Mouse (Mus musculus): ENCODE measurements around the gene Atp2a3.

Atp2a3 gene

DNA sequence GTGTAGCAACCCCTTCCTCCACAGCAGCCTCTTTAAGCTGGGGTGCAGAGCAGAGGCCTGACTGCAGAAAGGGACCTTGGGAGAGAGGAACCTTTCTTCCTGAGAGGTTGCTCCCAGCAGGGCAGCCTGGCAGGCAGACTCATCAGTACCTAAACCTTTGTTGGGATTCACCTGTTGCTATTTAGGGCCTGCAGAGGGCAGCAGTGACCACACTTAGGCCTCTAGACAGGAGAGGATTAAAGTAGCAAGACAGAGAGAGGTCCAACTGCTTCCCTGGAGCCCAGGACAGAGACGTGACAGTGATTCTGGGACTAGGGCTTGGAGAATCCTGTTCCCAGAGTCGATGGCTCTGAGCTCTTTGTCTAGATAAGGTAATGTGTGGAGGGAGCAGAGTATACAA lies 45.4 kb downstream of the Atp2a3 start:
- peak in 1 of 2 experiments; percentile 23 for DNase-seq (ENCODE audit: low spot score in 2 of 2)

DNA sequence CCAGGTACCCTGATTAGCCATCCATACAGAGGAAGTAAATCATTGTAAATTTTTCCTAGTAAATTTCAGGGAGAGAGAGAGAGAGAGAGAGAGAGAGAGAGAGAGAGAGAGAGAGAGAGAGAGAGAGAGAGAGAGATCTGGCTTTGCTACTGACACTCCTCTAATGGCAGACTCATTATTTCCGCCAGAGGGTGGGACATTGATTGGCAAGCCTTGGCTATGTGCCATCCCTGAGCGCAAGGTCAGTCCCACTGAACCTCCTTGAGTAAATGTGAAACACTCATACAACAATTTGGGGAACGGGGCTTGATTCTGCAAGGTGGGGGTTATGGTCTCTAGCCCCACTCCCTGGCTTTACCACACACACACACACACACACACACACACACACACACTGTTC lies 46.1 kb downstream of the Atp2a3 start:
- no peak for DNase-seq (ENCODE audit: low spot score in 2 of 2)

DNA sequence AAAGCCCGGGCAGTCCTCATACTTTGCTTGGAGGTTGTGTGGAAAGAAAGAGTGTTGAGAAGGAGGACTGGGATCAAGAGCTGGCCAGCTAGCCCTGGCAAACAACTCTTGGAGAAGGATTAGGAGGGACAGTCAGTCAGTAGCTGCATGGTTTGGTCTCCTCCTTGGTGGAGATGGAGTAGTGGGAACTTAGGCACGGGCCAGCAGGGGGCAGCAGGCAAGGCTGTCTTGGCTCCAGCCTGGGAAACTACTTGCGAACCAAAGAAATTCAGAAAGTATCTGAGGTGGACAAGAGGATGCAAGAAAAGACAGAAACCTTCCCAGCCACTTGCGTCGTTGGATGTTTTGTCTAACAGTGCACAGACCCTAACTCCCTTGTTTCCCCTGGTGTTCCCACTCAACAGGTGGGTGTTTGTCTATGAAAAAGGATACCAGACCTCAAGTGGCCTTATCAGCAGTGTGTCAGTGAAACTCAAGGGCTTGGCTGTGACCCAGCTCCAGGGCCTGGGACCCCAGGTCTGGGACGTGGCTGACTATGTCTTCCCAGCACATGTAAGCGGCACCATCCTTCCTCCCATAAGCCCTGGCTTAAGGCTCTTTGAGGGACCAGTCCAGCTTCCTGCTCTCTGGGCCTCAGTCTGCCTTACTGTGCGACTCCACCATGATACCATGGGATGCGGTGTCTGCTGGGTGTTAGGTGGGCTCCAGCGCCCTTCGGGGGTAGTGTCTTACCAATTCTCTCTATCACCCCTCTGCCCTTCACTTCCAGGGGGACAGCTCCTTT lies 46.9 kb downstream of the Atp2a3 start:
- peak in 1 of 2 experiments; percentile 42 for DNase-seq (ENCODE audit: low spot score in 2 of 2)

DNA sequence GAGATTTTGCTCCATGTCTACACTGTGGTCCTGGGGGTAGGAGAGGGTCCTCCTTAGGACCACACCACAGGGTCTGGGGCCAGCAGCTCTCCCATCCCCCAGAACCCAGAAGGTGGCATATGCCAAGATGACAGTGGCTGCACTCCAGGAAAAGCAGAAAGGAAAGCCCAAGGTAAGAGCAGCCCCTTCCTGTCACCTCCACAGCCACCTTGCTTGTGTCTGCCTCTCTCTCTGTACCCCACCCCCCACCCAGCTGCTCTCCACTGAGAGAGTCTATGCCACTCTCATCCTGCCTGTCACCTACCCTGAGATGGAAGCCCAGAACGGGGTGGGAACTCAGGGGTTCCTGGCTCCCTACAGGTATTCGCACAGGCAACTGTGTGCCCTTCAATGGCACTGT lies 47.9 kb downstream of the Atp2a3 start:
- no peak for DNase-seq (ENCODE audit: low spot score in 2 of 2)

DNA sequence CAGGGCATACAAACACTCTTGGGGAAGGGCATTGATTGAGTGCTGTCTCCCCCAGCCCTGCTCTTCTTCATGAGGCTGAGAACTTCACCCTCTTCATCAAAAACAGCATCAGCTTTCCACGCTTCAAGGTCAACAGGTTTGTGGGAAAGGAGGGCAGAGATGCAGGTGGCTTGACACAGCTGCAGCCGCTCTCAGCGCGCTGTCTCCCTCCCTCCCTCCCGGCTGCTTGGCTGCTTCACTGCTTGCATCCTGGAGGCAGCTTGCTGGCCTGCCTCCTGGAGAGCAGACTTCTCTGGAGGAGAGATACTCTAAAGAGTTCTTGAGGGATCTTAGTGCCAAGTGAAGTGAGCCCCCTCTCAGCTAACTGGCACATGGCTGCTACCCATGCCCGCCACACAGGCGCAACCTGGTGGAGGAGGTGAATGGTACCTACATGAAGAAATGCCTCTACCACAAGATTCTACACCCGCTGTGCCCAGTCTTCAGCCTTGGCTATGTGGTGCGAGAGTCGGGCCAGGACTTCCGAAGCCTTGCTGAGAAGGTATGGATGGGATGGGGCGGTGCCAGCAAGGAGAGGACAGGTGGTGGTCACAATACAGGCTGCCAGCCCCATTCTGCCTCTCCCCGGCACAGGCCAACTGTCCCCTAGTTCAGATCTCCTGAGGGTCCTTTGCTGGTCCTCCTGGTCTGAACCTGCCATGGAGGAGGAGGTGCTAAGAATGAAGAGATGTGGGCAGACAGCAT lies 48.7 kb downstream of the Atp2a3 start:
- no peak for DNase-seq (ENCODE audit: low spot score in 2 of 2)

DNA sequence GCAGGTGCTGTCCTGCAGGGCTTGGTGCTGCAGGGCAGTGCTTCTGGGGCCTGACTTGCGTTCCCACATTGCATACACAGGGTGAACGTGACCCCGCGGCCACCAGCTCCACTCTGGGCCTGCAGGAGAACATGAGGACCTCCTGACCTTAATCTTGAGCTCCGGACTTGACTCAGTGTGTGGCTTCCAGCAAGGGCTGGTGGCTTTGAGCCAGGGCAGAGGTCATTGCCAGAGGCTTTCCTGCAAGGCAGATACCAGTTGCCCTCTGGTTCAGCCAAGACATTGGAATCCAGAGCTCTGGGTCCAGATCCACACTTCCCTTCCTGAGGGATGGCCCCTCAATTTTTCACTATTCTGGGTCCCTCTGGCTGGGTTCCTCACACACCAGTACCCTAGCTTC lies 53.0 kb downstream of the Atp2a3 start:
- DNase-seq (ENCODE audit: low spot score in 2 of 2): no peak

DNA sequence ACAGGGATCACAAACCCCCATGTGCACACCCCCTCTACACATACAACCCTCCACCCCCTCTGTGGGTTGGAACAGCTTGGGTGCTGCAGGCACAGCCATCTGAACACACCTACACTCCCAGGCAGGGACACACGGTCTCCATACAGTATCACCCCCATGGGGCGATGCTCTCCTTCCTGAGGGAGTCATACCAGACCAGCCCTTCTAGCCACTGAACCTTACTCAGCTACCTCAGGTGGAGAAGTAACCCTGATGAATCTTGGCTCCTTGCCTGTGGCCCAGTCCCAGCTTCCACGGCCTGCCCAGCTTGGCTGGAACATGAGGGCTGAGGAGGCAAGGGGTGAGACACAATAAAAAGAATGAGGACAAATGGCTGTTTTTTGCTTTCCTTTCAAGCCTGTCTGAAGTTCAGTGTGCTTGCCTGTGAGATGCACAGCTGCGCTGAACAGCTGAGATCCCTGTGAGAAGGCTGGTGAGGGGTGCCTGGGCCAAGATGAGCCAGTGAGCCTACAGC lies 53.9 kb downstream of the Atp2a3 start:
- peak; percentile 62 to 70 for DNase-seq (ENCODE audit: low spot score in 2 of 2)

DNA sequence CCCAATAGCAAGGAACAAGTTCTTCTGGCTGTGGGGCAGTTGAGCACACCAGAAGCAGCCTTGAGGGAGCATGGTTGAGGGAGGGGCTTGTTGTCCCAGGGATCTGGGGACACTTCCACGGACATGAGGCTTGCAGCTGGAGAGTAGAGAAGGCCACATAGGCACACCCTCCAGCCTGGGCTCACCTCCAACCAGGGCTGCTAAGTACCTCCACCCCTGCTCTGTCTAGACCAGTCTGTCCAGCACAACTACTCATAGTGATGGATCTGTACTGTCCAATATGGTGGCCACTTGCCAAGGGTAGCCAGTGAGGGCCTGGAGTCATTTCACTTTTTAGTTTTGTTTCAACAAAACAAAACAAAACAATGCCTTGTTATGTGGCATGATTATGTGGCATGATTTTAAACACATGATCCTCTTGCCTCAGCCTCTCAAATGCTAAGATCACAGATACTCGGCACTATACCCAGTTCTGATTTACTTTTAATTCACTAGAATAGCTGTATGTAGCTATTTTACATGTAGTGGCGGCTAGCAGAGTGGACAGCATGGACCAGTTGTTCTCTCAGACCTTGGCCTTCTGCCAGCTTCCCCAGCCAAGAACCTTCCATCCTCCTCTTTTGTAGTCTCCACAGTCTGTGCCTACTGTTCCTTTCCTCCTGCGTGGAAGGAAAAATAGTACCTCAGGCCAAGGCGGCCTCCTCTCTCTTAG lies 54.6 kb downstream of the Atp2a3 start:
- peak in 1 of 2 experiments; percentile 55 for DNase-seq (ENCODE audit: low spot score in 2 of 2)

DNA sequence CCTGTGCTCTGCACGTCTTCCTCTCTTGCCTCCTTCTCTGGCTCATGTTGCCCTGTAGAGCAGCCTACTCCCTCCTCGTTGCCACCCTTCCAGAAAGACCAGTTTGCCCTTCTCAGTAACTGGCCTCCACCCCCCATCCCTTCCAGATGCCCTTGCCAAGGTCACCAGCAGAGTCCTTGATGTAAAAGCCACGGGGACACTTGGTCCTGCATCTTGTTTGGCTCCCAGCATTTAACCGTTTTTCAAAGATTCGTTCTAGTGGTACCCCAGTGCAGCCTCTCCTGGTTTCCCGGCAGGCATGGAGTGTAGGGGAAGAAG lies 55.1 kb downstream of the Atp2a3 start:
- no peak for DNase-seq (ENCODE audit: low spot score in 2 of 2)

DNA sequence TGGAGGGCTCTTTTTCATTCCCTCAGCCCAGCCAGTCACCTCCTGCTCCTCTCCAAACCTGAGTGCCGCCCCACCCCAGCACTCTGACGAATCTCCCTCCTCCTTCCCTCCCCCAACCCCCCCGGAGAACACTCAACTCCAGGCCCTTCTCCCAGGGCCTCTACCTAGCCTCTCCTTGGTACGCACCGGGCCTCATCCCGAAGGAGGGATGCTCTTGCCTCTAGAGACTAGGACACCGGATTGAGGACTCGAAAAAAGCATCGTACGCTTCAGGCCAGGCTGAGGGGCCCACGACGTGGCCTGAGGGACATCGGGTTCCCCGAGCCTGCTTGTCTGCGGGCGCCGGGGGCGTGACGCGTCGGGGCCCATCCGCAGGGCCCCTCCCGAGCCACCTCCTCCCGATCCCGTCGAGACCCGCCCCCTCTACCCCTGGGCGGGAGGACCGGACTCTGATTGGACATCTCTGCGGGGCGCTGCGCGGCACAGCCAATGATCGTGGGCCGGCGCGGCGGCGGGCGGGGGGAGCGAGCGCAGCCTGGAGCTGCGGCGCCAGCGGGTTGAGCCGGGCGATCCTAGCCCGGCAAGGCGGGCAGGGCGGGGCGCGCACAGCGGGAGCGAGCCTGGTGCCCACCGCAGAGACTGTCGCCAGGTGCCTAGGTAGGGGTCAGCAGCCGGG lies 57.6 kb downstream of the Atp2a3 start, which contains the start of gene Camkk1:
Camkk1 (plus strand) TSS at position 538 of the 676 bp plus-strand sequence.
- peak; percentile 93 for DNase-seq (ENCODE audit: low spot score in 2 of 2)

DNA sequence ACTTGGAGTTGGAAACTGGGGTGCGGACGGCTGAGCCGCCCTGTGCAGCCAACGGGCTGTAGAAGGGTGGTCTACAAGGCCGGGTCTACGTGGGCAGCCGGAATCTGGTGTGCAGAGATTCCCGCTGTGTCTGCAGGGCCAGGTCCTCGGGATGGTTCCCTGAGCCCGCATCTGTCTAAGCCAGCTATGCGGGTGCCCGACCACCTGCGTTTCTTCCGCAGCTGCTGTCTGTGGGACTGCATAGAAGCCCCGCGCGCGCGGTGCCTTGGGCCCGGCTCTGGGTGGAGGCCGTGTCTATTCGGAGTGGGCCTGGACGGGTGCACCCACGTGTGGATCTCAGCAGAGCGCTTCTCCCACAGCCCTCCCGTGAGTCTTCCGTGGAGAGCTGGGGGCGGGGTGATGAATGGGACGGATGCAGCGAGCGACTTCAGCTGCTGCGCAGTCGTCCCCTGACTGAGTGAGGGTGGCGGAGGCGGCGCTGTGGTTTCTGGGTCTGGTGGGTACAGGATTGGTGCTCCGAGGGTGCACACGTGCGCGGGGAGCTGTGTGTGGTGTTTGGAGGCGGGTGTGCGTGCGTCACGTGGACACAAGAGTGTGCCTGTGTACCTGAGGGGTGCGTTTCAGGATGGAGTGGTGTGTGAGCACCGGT lies 58.3 kb downstream of the Atp2a3 start:
- DNase-seq (ENCODE audit: low spot score in 2 of 2): peak; percentile 89 to 90

DNA sequence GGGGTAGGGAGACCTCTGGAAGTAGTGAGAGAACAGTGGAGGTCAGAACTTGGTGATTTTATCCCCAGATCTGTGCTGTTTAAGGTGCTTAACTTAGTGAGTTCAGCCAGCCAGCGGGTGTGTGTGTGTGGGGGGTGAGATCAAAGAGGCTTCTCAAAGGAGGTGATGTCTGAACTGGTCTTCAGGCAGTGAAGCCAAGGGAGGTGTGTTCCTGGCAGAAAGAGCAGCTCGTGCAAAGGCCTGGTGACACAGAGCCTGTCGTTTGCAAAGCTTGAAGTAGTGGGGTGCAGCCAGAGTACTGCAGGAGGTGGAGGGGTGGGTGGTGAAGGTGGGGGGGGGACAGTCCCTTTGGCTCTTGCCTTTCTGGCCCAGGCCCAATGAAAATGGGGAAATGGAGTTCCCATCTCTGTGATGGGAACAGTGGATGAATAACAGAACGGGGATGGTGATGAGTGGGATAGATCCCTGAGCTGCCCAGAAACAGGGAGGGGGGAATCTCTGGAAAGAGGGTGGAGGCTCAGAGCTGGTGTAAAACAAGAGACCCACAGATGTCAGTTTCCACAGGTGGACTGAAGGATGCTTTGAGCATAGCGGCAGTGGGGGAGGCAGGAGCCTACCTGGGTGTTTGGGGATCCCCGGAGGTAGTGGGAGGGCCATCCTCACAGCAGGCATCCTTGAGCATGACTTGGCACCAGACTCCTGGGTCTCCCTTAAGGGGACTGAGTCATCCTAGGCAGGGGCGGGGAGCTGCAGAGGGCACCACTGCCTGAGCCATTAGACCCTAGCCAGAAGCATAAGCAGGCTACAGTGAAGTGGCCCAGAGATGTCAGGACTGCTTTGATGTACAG lies 60.2 kb downstream of the Atp2a3 start:
- peak; percentile 50 to 51 for DNase-seq (ENCODE audit: low spot score in 2 of 2)

DNA sequence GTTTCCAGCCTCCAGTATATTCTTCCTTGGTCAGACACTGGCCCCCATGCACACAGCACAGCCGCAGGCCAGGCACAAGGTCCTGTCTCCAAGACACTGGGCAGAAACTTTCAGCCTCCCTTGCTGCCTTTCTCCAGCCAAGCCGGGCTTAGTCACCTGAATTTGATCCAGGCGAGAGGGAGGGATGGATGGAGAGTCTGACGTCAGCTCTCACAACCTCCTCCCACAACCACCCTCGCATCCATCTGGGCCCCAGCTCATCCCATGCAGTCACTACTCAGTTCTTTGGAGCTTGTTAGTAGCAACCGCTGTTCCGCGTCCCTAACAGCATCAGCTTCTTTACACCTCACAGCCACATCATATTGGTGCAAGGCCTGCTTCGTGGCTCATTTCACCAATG lies 62.1 kb downstream of the Atp2a3 start:
- peak; percentile 89 to 94 for DNase-seq (ENCODE audit: low spot score in 2 of 2)

DNA sequence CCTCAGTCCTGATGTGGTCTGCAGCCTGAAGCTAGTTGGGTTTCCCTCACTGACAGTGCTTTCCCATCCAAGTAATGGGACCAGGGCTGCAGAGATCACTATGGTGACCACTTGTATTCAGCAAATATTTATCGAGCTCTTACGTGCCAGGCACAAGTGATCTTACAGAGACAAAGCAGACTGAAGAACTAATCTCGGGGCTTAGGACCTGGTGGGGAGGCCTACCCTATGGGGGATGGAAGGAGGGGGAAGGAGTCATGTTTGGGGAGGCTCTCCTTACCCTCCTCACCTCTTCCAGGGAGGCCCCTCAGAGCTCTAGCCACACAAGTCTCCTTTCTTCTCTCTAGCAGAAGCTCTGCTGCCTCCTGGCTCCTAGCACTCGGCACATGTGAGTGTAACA lies 62.9 kb downstream of the Atp2a3 start:
- DNase-seq (ENCODE audit: low spot score in 2 of 2): no peak

DNA sequence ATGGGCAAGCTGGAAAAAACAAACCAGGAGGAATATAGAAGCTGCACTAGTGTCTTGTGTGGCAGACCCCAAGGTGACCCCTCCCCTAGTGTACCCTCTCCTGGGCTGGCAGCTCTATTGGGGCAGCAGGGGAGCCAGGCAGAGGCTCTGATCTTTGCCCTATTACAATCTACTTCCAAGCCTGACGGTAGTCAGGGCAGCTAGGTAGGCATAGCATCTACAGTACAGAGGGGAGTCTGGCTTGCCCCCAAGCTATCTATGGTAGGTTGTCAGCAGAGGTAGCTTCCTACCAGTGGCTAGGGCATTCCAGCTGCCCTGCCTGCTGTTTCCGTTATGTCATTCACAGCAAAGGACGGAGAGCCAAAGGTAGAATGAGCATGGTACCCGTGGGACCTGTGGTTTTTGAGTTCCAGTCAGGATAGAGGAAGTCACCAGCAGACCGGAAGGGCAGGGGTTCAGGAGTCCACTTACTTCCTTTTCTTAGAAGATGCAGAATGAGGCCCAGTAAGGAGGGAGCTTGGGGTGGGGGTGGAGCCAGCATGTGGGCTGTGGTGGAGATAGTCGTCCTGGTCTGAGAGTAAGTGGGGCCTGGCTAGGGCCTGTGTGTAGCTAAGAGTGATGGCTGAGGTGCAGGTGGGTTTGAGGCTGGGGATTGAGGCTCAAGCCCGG lies 63.4 kb downstream of the Atp2a3 start:
- no peak for DNase-seq (ENCODE audit: low spot score in 2 of 2)

DNA sequence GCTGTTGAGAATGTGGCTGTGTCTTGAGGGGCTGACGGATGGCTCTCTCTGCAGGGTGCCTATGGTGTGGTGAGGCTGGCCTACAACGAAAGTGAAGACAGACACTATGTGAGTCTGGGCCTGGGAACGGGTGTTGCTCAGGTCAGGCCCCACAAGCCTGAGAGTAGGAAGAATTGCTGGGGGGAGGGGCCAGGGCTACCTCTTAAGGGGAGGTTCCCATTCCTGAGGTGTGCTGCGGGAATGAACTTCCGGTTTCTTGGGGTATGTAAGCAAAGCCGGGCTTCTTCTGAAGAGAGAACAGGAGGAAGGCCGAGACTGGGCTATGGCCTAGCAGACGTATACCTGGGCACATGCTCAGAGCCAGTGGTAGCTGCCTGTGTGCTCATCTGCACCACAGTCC lies 66.0 kb downstream of the Atp2a3 start:
- DNase-seq (ENCODE audit: low spot score in 2 of 2): no peak

DNA sequence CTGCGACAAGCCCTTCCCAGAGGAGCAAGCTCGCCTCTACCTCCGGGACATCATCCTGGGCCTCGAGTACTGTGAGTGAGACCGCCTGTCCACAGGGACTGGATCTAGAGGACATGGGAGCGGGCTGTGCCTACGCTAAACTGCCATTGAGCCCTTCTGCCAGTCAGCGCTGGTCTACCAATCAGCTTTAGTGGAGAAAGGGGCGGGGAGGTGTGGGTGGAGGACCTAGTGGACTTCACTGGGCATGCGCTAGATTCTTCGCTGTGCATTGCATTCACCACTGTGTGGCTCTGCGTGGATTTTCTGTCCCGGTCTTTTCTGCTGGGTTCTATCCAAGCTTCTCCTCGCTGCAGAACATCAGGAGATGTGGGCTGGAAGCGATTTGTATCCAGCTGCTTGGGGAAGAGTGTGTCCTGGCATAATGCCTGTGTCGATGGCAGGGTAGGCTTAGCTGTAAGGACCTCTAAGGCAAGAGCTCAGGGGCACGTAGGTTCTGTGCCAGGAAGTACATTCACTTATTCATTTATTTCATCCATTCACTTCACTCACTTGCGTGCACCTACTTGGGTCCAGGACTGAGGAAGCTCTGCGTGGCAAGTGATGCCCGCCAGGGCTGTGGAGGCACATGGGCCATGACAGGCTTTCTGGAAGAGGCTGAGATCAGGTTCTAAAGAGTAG lies 70.0 kb downstream of the Atp2a3 start:
- peak; percentile 89 to 95 for DNase-seq (ENCODE audit: low spot score in 2 of 2)

DNA sequence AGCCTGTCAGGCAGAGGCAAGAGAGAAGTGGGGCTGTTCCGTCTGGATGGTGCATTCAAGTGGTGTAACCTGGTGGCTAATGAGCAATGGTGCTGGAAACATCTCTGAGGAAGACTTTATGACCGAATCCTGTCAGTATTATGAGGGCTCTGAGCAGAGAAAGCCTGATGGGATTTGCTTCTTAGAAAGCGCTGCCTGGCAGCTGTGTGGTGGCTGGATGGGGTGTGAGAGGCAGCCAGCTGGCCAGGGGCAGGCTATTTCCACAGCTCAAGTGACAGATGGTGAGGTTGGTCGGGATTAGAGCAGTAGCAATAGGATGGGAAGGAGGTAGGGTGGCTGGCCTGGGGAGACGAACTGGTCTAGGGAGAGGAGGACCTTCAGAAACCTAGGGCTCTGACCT lies 70.6 kb downstream of the Atp2a3 start:
- DNase-seq (ENCODE audit: low spot score in 2 of 2): no peak

DNA sequence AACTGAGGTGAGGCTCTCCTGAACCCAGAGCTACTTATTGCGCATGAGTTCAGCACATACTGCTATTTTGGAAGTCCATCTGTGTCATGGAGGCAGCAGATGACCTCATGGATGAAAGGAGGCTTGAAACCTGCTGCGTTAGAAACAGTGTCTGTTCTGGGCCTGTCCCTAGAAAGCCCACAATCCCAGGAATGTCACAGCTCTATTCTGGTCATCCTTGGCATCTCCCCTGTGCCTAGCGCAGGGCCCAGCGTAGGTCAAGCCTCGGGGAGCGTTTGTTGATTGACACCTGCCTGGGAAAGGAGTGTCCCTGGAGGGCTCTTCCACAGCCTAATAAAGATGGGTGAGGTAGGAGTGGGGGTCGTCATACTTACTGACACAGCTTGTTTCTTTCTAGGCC lies 75.1 kb downstream of the Atp2a3 start:
- DNase-seq (ENCODE audit: low spot score in 2 of 2): no peak

Data from right cerebral cortex, postnatal 36 days (tissue).